Mouse (Mus musculus): ENCODE measurements around the gene Hmgn3. TPM values are rescaled to one million over a fixed set of nuclear protein-coding genes. Genes with fewer than 3 reads are reported as not detected.

Hmgn3 gene
- total RNA-seq, 2 experiments from 2014 or later: 64.5 to 75.2 TPM

DNA sequence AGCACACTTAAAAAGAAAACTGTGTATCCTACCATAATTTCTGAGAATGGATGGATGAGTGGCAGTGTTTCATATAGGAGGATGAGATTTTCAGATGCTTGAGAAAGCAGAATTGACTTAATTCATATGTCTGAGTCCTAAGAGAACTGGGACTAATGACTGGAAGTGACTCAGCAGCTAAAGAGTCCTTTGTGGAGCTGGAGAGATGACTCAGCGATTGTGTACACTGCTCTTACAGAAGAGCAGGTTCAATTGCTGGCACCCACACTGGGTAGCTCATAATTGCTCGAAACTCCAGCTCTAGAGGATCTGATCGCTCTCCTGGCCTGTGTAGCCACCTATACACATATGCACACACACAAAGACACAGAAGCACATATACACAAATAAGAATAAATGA is 42.7 kb downstream of the Hmgn3 start:
- no peak for DNase-seq (ENCODE audit: low spot score in 2 of 2)

DNA sequence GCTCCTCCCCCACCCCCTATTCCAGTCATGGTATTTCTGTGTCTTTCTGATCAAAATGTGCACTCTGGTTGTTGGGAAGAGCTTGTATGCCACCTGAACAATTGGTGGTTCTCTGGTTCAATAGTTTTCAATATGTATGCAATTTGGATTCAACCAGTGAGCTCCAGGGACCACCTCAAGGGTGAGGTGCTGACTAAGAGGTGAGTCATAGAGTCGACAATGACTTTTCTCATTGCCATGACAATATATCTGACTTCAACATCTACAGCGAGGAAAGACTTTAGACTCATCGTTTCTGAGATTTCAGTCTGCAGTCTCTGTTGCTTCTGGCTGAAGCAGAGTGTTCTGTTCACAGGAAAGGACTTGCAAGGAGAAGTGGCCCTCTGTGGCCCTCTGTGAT is 44.8 kb downstream of the Hmgn3 start:
- no peak for DNase-seq (ENCODE audit: low spot score in 2 of 2)

DNA sequence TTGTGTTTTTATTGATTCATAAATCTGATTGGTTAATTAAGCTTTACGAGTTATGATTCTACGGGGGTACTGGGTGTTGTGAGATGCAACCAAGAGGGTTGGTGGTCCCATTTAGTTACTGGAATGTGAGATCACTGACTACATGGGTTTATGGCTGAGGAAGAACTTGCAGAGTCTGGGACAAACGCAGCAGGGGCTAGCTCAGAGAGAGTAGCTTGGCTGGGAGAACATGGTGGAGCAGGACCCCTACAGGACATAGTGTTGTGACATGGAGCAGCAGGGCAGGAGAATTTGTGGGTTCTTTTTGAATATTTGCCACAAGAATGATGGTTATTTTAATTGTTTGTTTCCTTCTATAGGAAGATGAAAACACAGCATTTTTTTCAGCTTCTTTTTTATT is 45.7 kb downstream of the Hmgn3 start:
- no peak for DNase-seq (ENCODE audit: low spot score in 2 of 2)

DNA sequence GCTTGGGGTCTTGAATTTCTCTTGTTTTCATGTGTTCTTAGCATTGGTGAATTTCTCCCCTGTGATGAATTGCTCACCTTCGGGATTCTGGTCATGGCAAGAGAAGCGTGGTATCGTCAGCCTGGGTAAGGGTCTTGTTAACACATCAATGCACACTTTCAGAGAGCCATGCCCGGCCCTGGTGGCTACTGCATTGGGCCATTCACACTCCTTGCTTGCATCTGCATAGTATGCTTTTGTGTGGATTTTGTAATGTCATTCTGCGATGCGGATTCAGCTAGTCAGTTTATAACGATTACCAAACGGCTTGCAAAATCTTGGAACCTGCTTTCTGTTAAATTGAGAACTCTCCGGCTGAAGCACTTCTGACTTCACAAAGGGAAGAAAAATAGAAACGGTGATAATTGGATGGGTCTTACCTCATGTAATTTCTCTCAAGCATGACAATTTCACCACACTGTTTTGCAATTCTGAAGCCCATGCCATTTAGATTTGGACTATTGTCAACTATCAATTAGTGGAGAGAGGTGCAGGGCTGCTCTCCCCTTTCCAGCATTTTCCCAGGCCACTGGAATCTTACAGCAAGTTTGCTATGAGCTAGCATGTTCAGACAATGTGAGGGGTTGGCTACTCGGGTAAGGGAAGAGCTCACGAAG is 47.7 kb downstream of the Hmgn3 start:
- no peak for DNase-seq (ENCODE audit: low spot score in 2 of 2)

DNA sequence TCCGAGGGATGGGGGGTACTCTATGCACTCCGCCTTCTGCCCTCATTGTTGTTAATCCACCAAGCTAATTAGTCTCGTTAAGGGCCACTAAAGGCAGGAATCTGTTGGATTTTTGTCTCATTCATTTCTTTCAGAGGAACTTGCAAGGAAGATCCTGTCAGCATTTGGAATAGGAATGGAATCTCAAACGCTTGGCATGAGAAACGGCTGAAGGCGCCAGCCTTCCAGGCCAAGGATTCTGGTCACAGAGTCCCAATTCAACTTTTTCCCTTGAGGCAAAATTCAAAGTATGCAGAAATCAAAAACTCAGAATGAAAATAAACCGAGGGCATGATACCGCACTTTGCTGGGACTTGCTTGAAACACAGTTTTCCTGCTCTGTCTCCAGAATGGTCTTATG is 48.7 kb downstream of the Hmgn3 start:
- no peak for DNase-seq (ENCODE audit: low spot score in 2 of 2)

DNA sequence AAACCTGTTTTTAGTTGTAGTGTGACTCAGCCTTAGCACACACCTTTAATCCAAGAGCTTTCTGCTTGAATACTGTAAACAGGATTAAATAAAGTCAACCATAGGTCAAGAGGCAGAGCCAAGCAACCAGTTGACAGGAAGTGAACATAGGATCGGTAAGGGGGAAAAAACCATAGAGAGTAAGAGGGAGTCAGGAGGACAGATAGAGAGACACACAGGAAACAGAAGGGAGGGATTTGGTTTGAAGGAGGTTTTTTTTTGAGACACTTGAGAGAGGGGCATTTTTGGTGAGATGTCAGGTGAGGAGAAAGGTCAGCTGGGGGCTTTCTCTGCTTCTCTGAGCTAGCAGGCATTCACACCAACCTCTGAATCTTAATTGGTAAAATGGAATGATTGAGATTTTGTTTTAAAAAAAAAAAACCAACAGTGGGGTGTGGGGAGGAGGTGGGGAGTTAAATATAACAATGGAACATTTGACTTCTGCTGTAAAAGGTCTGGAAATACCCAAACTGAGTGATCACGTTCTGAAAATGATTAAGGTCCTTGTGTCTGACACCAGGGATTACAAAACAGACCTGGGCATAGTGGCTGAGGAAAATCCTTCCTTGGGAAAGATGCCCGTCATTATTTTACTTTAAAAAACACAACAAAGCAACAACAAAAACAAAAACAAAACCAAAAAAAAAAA is 51.7 kb downstream of the Hmgn3 start:
- no peak for DNase-seq (ENCODE audit: low spot score in 2 of 2)

DNA sequence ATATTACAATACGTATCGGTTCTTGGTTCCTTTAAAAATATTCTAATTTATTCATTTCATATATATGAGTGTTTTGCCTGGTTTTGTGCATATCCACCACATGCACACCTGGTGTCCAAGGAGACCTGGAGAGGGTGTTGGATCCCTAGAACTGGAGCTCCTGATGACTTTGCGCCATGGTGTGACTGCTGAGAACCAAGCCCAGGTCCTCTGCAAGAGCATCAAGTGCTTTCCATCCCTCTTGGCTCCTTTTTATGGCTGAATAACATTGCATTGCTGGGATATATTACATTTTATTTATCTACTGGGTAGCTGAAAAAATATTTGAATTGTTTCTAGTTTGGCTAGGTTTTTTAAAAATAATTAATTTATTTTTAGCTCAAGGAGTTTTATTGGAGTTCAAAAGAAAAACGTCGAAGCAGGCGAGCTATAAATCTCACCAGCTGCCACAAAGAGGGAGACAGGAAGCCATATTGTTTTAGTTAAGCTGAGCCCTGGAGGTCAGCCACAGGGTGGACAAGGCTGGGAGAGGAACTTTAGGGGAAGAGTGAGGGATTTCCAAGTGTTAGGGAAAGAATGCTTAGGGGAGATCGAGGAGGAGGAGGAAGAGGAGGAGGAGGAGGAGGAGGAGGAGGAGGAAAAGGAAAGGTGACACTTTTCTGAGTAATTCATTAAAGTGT is 62.6 kb downstream of the Hmgn3 start:
- DNase-seq (ENCODE audit: low spot score in 2 of 2): no peak

DNA sequence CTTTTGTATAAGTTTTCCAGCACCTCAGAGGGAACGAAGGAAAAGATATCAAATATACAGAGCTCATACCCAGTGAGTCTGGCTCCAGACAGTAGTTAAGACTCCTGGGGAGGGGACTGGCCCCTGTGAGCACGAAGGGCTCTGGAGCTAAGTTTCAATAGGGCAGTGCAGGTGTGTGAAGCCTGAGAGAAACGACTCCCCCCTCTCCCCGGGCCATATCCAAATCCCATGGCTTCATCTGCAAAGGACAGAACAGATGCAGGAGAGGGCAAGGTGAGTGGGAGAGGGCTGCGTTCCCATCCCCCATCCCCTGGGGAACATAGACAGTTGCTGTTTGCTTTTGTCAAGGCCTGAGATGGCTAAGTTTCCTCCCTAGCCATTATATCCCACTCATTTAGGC is 63.4 kb downstream of the Hmgn3 start:
- DNase-seq (ENCODE audit: low spot score in 2 of 2): no peak

DNA sequence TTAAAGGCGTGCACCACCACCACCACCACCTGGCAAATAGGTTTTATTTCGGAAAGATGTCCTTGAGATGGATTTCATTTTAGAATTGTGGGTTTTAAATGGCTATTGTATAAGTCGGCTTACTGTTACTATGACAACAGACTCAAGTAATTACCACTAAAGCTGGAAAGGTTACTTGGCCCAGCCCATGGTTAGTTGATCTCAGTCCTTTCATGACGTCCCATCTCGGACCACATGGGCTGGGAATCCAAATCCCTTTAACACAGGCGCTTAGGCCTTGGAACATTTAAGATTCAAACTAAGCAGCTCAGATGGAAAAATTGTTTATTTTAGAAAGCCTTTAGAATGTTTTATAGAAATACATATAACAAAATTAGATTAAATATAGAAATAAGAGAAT is 64.2 kb downstream of the Hmgn3 start:
- no peak for DNase-seq (ENCODE audit: low spot score in 2 of 2)

DNA sequence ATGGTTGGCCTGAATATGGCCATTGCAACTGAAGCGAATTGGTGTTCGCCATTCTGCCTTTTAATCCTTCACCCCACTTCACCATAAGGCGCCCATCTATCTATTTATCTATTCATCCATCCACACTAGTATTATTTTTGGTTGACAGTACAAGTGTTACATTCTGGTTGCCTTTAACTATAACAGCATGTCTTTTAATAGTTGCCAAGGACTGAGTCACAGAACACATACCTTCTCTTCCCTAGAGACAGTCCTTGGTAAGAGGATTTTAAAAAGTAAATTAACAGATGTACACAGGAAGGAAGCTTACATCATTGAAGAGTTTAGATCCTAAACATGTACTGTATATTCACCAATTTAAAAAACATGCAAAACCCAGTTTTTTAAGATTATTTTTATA is 66.8 kb downstream of the Hmgn3 start:
- no peak for DNase-seq (ENCODE audit: low spot score in 2 of 2)

DNA sequence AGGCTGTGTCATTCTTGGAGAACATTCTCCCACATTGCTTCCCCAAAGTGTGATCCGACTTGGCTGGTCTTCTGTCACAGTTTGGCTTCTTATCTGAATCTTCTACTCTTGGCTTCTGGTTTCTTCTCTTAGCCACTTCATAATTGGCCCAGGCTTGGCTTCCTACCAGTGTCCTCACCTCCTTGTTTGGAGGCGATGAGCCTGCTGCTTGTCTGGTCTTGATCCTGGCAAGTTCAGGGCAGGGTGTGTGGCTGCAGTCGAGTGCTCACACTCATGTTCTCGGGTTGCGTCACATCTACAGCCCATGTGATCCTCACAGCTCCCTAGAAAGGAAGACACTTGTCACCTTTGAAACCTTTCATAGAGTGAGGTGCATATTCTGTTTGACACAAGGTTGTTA is 78.2 kb downstream of the Hmgn3 start:
- no peak for DNase-seq (ENCODE audit: low spot score in 2 of 2)

DNA sequence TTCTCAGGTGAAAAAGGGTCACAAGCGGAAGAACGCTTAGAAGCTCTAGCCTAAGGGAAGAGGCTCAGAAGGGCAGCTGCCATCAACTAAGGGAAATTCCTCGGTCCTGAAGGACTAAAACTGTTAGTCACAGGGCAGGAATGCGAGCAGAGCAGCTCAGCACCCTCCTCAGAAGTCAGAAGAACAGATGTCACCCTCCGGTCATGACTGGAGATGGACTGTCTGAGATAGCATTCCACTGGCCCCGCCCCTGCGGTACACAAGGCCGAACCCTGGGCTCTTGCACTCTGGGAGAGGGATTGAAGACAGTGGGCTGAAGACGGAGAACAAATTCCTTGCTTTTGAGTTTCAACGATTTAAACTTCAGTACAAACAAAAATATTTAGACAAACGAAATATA is 85.2 kb downstream of the Hmgn3 start:
- no peak for DNase-seq (ENCODE audit: low spot score in 2 of 2)

Other genes starting within 250 kb of the Hmgn3 start
- gene Phip, start 171.2 kb downstream of the Hmgn3 start, total RNA-seq (2021): 10 to 100 TPM; 73.0 to 73.1 TPM

Data from left cerebral cortex, adult 18-20 months (tissue).